Mouse (Mus musculus) heart, embryonic 12.5 days (tissue): Measurements from ENCODE around the gene Lsm6. TPM values are rescaled to one million over a fixed set of nuclear protein-coding genes. Genes with fewer than 3 reads are reported as not detected.
A peak's percentile ranks its signal among the peaks of the same experiment; 100 is the strongest.

Experiments used
- ATAC-seq: fragments of 200-750 bp; cut with Nextera tagmentation; 2 replicates; pipeline ENCODE4 v1.8.0; 2017; ENCODE audit warnings: moderate TSS enrichment, moderate library complexity; ENCODE audit not compliant: insufficient number of reproducible peaks, low FRiP score
- H3K27ac ChIP-seq: fragments of 300-500 bp; sonication (generic); 2 replicates; pipeline ENCODE4 v1.5.1; 2016; ENCODE audit warnings: mild to moderate bottlenecking, moderate library complexity; ENCODE audit not compliant: poor library complexity, severe bottlenecking
- H3K27me3 ChIP-seq: fragments of 300-500 bp; sonication (generic); replicated peaks from 2 replicates; pipeline ENCODE4 v1.6.1; 2016; ENCODE audit warnings: mild to moderate bottlenecking, moderate library complexity
- H3K36me3 ChIP-seq: fragments of 300-500 bp; sonication (generic); 2 replicates; pipeline ENCODE4 v1.6.1; 2016; ENCODE audit warnings: mild to moderate bottlenecking, moderate library complexity
- H3K4me1 ChIP-seq: fragments of 300-500 bp; sonication (generic); replicated peaks from 2 replicates; pipeline ENCODE4 v1.6.1; 2016; ENCODE audit warnings: mild to moderate bottlenecking
- H3K4me2 ChIP-seq: fragments of 300-500 bp; sonication (generic); 2 replicates; pipeline ENCODE4 v1.6.1; 2016; ENCODE audit warnings: mild to moderate bottlenecking, moderate library complexity
- H3K4me3 ChIP-seq: fragments of 300-500 bp; sonication (generic); 2 replicates; pipeline ENCODE4 v1.5.1; 2016; ENCODE audit warnings: mild to moderate bottlenecking
- H3K9ac ChIP-seq: fragments of 300-500 bp; sonication (generic); 2 replicates; pipeline ENCODE4 v1.6.1; 2016; ENCODE audit warnings: mild to moderate bottlenecking, moderate library complexity
- H3K9me3 ChIP-seq: fragments of 300-500 bp; sonication (generic); replicated peaks from 2 replicates; pipeline ENCODE4 v1.6.1; 2016; ENCODE audit warnings: mild to moderate bottlenecking, moderate library complexity
- whole genome bisulfite sequencing: fragments of 180-500 bp; shearing (Covaris S2); methylation state at CpG from one replicate; pipeline ENCODE4 v1.1.7; 2016; 5-methylcytosine and 5-hydroxymethylcytosine counted together
- polyA plus RNA-seq: library from polyadenylated mRNA; unstranded; fragments of >200 nt; fragmentation: Nextera tagmentation; extraction: Ambion mirVana; gene quantifications from 2 replicates; pipeline ENCODE4 v1.2.1, GENCODE M21; 2016

Lsm6 gene
- polyA plus RNA-seq: 166 TPM in 2 replicates

- Histone ChIP-seq H3K9ac (peak within 1 kb of the TSS; percentile 91), H3K9me3 (no peaks in the 10 kb centered on the region), H3K27me3 (no peaks in the 10 kb centered on the region), H3K36me3 (peaks cover 15% of the 10 kb centered on the region), H3K27ac (peak within 1 kb of the TSS; percentile 98), H3K4me2 (peak within 1 kb of the TSS; percentile 76), H3K4me3 (peak within 1 kb of the TSS; percentile 91), H3K4me1 (peaks cover 16% of the 10 kb centered on the region)
- peak; percentile 92 for ATAC-seq
- under 1% methylated on average over 70 of the region's 70 CpGs for WGBS
Observed at GRCm38 (mm10) chr8:78820673-78821310, at the start of gene Lsm6. TSS of gene Lsm6 (minus strand) at chr8:78821140.

- no peaks in the 10 kb centered on the region for H3K4me1 ChIP-seq
- H3K36me3 ChIP-seq: no peaks in the 10 kb centered on the region
- no peak overlapping the region for H3K4me2 ChIP-seq
- 80% methylated on average over 2 of the region's 2 CpGs for WGBS
- no peak for ATAC-seq
- H3K27ac ChIP-seq: no peak overlapping the region
- no peak overlapping the region for H3K4me3 ChIP-seq
- no peak overlapping the region for H3K9ac ChIP-seq
- no peaks in the 10 kb centered on the region for H3K27me3 ChIP-seq
- no peaks in the 10 kb centered on the region for H3K9me3 ChIP-seq
Observed at GRCm38 (mm10) chr8:78867036-78867435, 46.1 kb upstream of the Lsm6 start.

- Histone ChIP-seq H3K9me3 (no peaks in the 10 kb centered on the region), H3K27ac (no peak overlapping the region), H3K27me3 (no peaks in the 10 kb centered on the region), H3K4me2 (no peak overlapping the region), H3K9ac (no peak overlapping the region), H3K36me3 (no peaks in the 10 kb centered on the region), H3K4me3 (no peak overlapping the region), H3K4me1 (no peaks in the 10 kb centered on the region)
- WGBS: 62% methylated on average over 1 of the region's 1 CpGs
- no peak for ATAC-seq
Observed at GRCm38 (mm10) chr8:78863001-78863400, 42.1 kb upstream of the Lsm6 start.

- no peaks in the 10 kb centered on the region for H3K9me3 ChIP-seq
- no peak overlapping the region for H3K27ac ChIP-seq
- no peaks in the 10 kb centered on the region for H3K4me1 ChIP-seq
- H3K4me3 ChIP-seq: no peak overlapping the region
- no peak overlapping the region for H3K9ac ChIP-seq
- WGBS: 57% methylated on average over 9 of the region's 9 CpGs
- ATAC-seq: no peak
- H3K4me2 ChIP-seq: no peak overlapping the region
- no peaks in the 10 kb centered on the region for H3K36me3 ChIP-seq
- H3K27me3 ChIP-seq: no peaks in the 10 kb centered on the region
Observed at GRCm38 (mm10) chr8:78862046-78862445, 41.1 kb upstream of the Lsm6 start.

- no peak overlapping the region for H3K4me3 ChIP-seq
- no peak overlapping the region for H3K4me2 ChIP-seq
- no peak overlapping the region for H3K9ac ChIP-seq
- H3K27ac ChIP-seq: no peak overlapping the region
- H3K36me3 ChIP-seq: no peaks in the 10 kb centered on the region
- 58% methylated on average over 5 of the region's 5 CpGs for WGBS
- H3K4me1 ChIP-seq: no peaks in the 10 kb centered on the region
- no peaks in the 10 kb centered on the region for H3K9me3 ChIP-seq
- H3K27me3 ChIP-seq: no peaks in the 10 kb centered on the region
- ATAC-seq: no peak
Observed at GRCm38 (mm10) chr8:78860789-78861188, 39.8 kb upstream of the Lsm6 start.

- H3K27me3 ChIP-seq: no peaks in the 10 kb centered on the region
- no peak overlapping the region for H3K4me2 ChIP-seq
- H3K4me1 ChIP-seq: no peaks in the 10 kb centered on the region
- no peak overlapping the region for H3K4me3 ChIP-seq
- H3K36me3 ChIP-seq: no peaks in the 10 kb centered on the region
- no peaks in the 10 kb centered on the region for H3K9me3 ChIP-seq
- H3K9ac ChIP-seq: no peak overlapping the region
- WGBS: 83% methylated on average over 7 of the region's 7 CpGs
- no peak overlapping the region for H3K27ac ChIP-seq
- ATAC-seq: no peak
Observed at GRCm38 (mm10) chr8:78857421-78857820, 36.5 kb upstream of the Lsm6 start.

- WGBS: 52% methylated on average over 4 of the region's 4 CpGs
- Histone ChIP-seq H3K27ac (no peak overlapping the region), H3K36me3 (no peaks in the 10 kb centered on the region), H3K4me1 (peaks cover 9% of the 10 kb centered on the region), H3K4me2 (no peak overlapping the region), H3K27me3 (no peaks in the 10 kb centered on the region), H3K4me3 (no peak overlapping the region), H3K9ac (no peak overlapping the region), H3K9me3 (no peaks in the 10 kb centered on the region)
- ATAC-seq: no peak
Observed at GRCm38 (mm10) chr8:78852279-78852678, 31.3 kb upstream of the Lsm6 start.

- H3K9ac ChIP-seq: no peak overlapping the region
- H3K27me3 ChIP-seq: no peaks in the 10 kb centered on the region
- H3K4me3 ChIP-seq: no peak overlapping the region
- H3K9me3 ChIP-seq: no peaks in the 10 kb centered on the region
- H3K36me3 ChIP-seq: no peaks in the 10 kb centered on the region
- WGBS: 76% methylated on average over 3 of the region's 3 CpGs
- no peak overlapping the region for H3K27ac ChIP-seq
- no peak for ATAC-seq
- H3K4me2 ChIP-seq: no peak overlapping the region
- peaks cover 9% of the 10 kb centered on the region for H3K4me1 ChIP-seq
Observed at GRCm38 (mm10) chr8:78847240-78847639, 26.3 kb upstream of the Lsm6 start.

GRCm38 (mm10) chr8:78844559-78844958 lies 23.6 kb upstream of the Lsm6 start:
- no peak overlapping the region for H3K9ac ChIP-seq
- H3K4me1 ChIP-seq: no peaks in the 10 kb centered on the region
- no peak for ATAC-seq
- H3K27me3 ChIP-seq: no peaks in the 10 kb centered on the region
- H3K4me2 ChIP-seq: no peak overlapping the region
- H3K4me3 ChIP-seq: no peak overlapping the region
- H3K9me3 ChIP-seq: no peaks in the 10 kb centered on the region
- H3K36me3 ChIP-seq: no peaks in the 10 kb centered on the region
- H3K27ac ChIP-seq: no peak overlapping the region
- WGBS: 73% methylated on average over 5 of the region's 5 CpGs

- 76% methylated on average over 7 of the region's 7 CpGs for WGBS
- H3K9me3 ChIP-seq: no peaks in the 10 kb centered on the region
Observed at GRCm38 (mm10) chr8:78838656-78839413, 17.9 kb upstream of the Lsm6 start.

GRCm38 (mm10) chr8:78836091-78836490 lies 15.2 kb upstream of the Lsm6 start:
- ATAC-seq: no peak
- no peak overlapping the region for H3K9ac ChIP-seq
- WGBS: 94% methylated on average over 6 of the region's 6 CpGs
- H3K9me3 ChIP-seq: no peaks in the 10 kb centered on the region
- no peak overlapping the region for H3K27ac ChIP-seq
- H3K4me1 ChIP-seq: no peaks in the 10 kb centered on the region
- no peaks in the 10 kb centered on the region for H3K36me3 ChIP-seq
- H3K4me3 ChIP-seq: no peak overlapping the region
- H3K4me2 ChIP-seq: no peak overlapping the region
- no peaks in the 10 kb centered on the region for H3K27me3 ChIP-seq

More at GRCm38 (mm10) chr8:78838656-78839413, 17.9 kb upstream of the Lsm6 start:
- H3K4me2 ChIP-seq: no peak overlapping the region
- no peak overlapping the region for H3K27ac ChIP-seq
- H3K9ac ChIP-seq: no peak overlapping the region
- H3K4me3 ChIP-seq: no peak overlapping the region
- H3K27me3 ChIP-seq: no peaks in the 10 kb centered on the region
- no peaks in the 10 kb centered on the region for H3K36me3 ChIP-seq
- ATAC-seq: no peak
- no peaks in the 10 kb centered on the region for H3K4me1 ChIP-seq
